Mouse (Mus musculus) stomach, postnatal 0 days (tissue): ENCODE data around the gene Dnah11.

ENCODE experiments used
- CTCF ChIP-seq: IDR thresholded peaks from 2 replicates; pipeline ENCODE4 v1.5.1; 2016; ENCODE audit warnings: antibody characterized with exemption, low read depth, mild to moderate bottlenecking, moderate library complexity
- EP300 ChIP-seq: optimal IDR thresholded peaks from 2 replicates; pipeline ENCODE3; 2016; ENCODE audit warnings: antibody characterized with exemption

- TF ChIP-seq CTCF (no peak), EP300 (no peak)
Measured at GRCm38 (mm10) chr12:117973712-117974111, 225.1 kb downstream of the Dnah11 start.
